Mouse (Mus musculus) kidney, adult 2 months (tissue): ENCODE results near the gene Rai1. TPM values are rescaled to one million over a fixed set of nuclear protein-coding genes. Genes with fewer than 3 reads are reported as not detected.

Experiments
- DNase-seq: peaks from one replicate; pipeline ENCODE4 v3.0.0; 2021
- H3K27ac ChIP-seq: fragments of 200-500 bp; 2 replicates; pipeline ENCODE4 v1.5.1; 2012; ENCODE audit warnings: low read depth, low read length, control low read depth, inconsistent platforms; ENCODE audit not compliant: insufficient read depth
- H3K27me3 ChIP-seq: fragments of 200-500 bp; replicated peaks from 2 replicates; pipeline ENCODE4 v1.6.1; 2012; ENCODE audit warnings: mild to moderate bottlenecking, moderate library complexity, low read length, inconsistent platforms; ENCODE audit not compliant: control insufficient read depth, insufficient read depth
- H3K36me3 ChIP-seq: fragments of 200-500 bp; 2 replicates; pipeline ENCODE4 v1.6.1; 2012; ENCODE audit warnings: mild to moderate bottlenecking, moderate library complexity, low read length, inconsistent platforms; ENCODE audit not compliant: control insufficient read depth, insufficient read depth
- H3K4me1 ChIP-seq: fragments of 200-500 bp; 2 replicates; pipeline ENCODE4 v1.6.1; 2011; ENCODE audit warnings: low read length; ENCODE audit not compliant: control insufficient read depth, insufficient read depth
- H3K4me3 ChIP-seq: fragments of 200-500 bp; 2 replicates; pipeline ENCODE4 v1.5.1; 2011; ENCODE audit warnings: mild to moderate bottlenecking, low read depth, low read length, control low read depth; ENCODE audit not compliant: insufficient read depth
- CTCF ChIP-seq: fragments of 200-500 bp; conservative IDR thresholded peaks from 2 replicates; pipeline ENCODE4 v1.5.1; 2011; ENCODE audit warnings: low read depth, mild to moderate bottlenecking, control low read depth, low read length, moderate library complexity, mixed read lengths; ENCODE audit not compliant: insufficient read depth, insufficient read length
- POLR2A ChIP-seq: fragments of 200-500 bp; IDR thresholded peaks from one replicate; pipeline ENCODE4 v1.6.1; 2011; ENCODE audit warnings: low read depth, low read length, control low read depth
- WGBS: fragments of 180-500 bp; shearing (Covaris S2); methylation state at CpG from one replicate; pipeline ENCODE4 v1.1.7; 2018; 5-methylcytosine and 5-hydroxymethylcytosine counted together
- polyA plus RNA-seq: library from polyadenylated mRNA; depleted of rRNA; stranded (reverse); fragments of >200 nt; gene quantifications from 2 replicates; pipeline ENCODE4 v1.2.3, GENCODE M21; 2012

Rai1 gene
- polyA plus RNA-seq, 1 experiment: 26.1 TPM

DNA sequence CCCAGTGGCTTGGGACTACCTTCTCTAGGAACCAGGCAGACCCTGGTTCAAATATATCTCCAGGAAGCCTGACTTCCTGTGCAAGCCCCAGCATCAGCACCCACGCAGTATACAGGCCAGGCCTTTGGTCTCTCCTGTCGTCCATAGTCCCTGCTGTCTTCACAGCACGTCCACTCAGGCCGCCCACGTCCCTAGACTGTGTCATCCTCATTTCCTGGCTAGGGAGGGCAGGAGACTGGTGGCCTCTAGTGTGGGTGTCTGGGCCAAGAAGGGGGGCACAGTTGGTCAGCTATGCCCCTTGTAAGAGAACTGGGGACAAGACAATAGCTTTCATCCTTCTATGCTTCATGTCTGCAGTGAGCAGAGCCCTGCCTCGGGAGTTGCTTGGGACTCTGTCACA is 87.7 kb downstream of the Rai1 start:
- no peaks in the 10 kb centered on the region for H3K27me3 ChIP-seq
- DNase-seq: no peak
- no peak overlapping the region for H3K4me3 ChIP-seq
- no peak for TF ChIP-seq POLR2A
- no peak for TF ChIP-seq CTCF
- H3K36me3 ChIP-seq: no peaks in the 10 kb centered on the region; the same call in 1 of the 2 replicates
- no peak overlapping the region for H3K27ac ChIP-seq
- no peaks in the 10 kb centered on the region for H3K4me1 ChIP-seq
- WGBS: 59% methylated on average over 6 of the region's 6 CpGs

DNA sequence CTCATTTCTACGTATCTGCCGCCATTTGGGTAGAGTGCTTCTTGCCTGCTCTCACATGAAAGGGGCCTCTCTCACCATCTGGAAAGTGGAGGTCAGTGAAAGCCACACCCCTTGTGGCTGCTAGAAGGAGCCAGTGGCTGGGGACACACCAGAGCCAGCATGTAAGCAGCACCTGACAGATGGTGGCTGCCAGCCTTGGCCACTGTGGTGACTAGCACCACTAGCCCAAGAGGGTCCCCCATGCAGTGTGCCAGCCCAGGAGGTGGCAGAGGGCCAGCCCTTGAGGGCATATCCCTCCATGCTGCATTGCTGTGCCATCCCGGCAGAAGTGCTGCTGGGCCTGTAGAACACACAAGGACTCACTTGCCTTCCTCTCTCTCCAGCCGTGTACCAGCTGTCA is 88.7 kb downstream of the Rai1 start:
- no peaks in the 10 kb centered on the region; the same call in 1 of the 2 replicates for H3K36me3 ChIP-seq
- H3K4me3 ChIP-seq: no peak overlapping the region
- no peak for DNase-seq
- 86% methylated on average over 4 of the region's 4 CpGs for WGBS
- TF ChIP-seq CTCF: no peak
- TF ChIP-seq POLR2A: no peak
- no peaks in the 10 kb centered on the region for H3K4me1 ChIP-seq
- no peaks in the 10 kb centered on the region for H3K27me3 ChIP-seq
- H3K27ac ChIP-seq: no peak overlapping the region

DNA sequence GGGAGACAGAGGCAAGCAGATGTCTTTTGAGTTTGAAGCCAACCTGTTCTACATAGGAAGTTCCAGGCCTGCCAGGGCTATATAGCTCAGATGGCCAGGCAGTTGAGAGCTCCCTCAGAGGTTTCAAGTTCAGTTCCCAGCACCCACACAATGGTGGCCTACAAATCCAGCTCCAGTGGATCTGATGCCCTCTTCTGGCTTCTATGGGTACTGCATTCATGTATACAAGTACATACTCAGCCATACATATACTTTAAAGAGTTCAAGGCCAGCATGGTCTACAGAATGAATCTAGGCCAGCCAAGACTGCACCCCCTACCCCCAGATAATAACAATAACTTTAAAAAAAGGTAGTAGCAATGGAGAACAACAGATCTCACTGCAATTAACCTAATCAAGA is 90.3 kb downstream of the Rai1 start:
- H3K27ac ChIP-seq: no peak overlapping the region
- DNase-seq: peak; percentile 45
- H3K27me3 ChIP-seq: no peaks in the 10 kb centered on the region
- no peaks in the 10 kb centered on the region for H3K4me1 ChIP-seq
- H3K36me3 ChIP-seq: no peaks in the 10 kb centered on the region; the same call in 1 of the 2 replicates
- TF ChIP-seq POLR2A (no peak), CTCF (peak; percentile 49)
- H3K4me3 ChIP-seq: no peak overlapping the region

DNA sequence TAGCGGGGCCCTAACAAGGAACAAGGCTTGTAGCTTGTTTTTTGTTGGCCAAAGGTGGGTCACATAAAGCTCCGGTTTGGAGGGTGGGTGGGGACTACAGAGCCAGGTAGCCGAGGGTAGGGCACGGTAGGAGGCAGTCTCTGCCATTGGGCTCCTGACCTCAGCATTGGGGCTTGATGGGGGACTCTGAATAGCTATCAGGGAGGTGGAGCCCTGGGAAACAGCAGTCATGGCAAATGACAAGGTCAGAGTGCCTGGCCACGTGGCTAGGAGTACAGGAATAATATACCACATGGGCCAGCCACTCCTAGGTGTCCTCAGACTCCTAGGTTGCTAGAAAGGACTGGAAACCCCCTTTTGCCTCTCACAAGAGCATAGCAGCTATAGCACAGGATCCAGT is 91.5 kb downstream of the Rai1 start:
- H3K36me3 ChIP-seq: no peaks in the 10 kb centered on the region; the same call in 1 of the 2 replicates
- 78% methylated on average over 5 of the region's 5 CpGs for WGBS
- no peak overlapping the region for H3K27ac ChIP-seq
- no peaks in the 10 kb centered on the region for H3K27me3 ChIP-seq
- no peaks in the 10 kb centered on the region for H3K4me1 ChIP-seq
- no peak for DNase-seq
- H3K4me3 ChIP-seq: no peak overlapping the region
- TF ChIP-seq POLR2A (no peak), CTCF (no peak)

DNA sequence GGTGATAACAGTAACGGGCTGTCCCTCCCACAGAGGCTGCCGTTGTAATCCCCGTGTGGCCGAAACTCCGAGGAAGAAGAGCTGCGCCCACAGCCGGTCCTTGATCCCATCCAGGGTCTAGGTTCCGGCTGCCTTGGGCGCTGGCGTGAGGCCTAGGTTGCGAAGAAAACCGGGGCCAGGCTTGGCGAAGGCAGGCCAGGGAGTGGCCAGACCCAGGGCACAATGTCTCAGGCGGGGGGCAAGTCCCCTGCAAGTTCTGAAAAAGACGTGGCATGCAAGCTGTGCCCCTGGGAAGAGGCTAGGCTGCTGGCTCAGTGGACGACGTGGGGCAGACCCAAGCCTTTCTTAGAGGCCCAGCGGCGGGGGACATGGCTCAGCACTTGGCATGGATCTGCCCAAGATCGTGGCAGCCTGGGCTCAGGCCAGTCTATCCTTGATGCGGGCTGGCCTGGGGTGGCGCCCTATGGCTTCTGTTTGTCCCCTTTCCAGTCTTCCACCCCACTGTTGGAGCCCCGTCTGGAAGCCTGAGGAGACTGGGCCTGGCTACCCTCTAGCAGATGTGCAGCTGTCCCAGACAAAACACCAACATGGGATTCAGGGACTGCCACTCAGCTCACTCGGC is 93.3 kb downstream of the Rai1 start:
- Histone ChIP-seq H3K4me3 (no peak overlapping the region), H3K27me3 (no peaks in the 10 kb centered on the region), H3K36me3 (no peaks in the 10 kb centered on the region; the same call in 1 of the 2 replicates), H3K4me1 (no peaks in the 10 kb centered on the region), H3K27ac (no peak overlapping the region)
- 76% methylated on average over 24 of the region's 24 CpGs for WGBS
- TF ChIP-seq CTCF: no peak
- TF ChIP-seq POLR2A: no peak
- DNase-seq: no peak

DNA sequence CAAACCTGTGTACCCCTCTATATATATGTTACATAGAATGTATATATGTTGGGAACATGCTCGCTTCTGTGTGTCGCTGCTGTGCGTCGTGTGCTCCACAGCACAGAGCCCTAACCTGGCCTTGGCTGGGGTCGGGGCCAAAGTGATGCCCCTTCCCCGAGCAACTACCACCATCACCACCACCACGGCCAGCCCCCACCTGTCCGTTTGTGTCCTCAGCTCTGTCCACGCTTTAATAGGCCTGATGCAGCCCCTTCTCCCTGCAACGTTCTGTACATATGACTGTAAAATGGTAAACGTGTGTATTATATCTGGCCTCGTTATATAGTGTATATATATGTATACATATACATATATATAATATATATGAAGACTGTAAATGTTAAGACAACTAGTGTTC is 93.8 kb downstream of the Rai1 start:
- TF ChIP-seq POLR2A (no peak), CTCF (no peak)
- 87% methylated on average over 12 of the region's 12 CpGs for WGBS
- H3K27me3 ChIP-seq: no peaks in the 10 kb centered on the region
- H3K4me1 ChIP-seq: no peaks in the 10 kb centered on the region
- no peak overlapping the region for H3K27ac ChIP-seq
- no peak overlapping the region for H3K4me3 ChIP-seq
- no peak for DNase-seq
- no peaks in the 10 kb centered on the region; the same call in 1 of the 2 replicates for H3K36me3 ChIP-seq

DNA sequence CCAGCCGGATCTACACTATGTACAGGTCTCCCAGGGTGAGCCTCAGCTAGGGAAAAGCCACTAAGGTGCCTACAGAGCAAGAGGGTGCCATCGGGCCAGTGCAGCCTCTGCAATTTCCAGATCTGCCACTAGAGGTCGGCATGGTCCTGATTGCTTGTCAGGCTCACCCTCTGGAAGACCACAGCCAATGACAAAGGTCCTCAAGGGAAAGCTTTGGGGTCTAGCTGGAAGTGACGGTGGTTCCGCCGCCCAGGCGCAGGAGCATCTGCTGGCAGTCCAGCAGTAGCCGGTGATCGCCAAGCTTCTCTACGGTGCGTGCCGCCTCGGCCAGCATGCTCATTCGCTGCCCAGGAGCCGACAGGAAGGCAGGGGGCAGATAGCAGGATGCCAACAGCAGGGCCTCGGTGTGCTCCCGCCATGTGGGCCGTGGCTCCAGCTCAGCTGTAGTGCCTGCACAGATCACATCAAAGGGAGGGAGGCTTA is 94.9 kb downstream of the Rai1 start:
- Histone ChIP-seq H3K36me3 (no peaks in the 10 kb centered on the region; the same call in 1 of the 2 replicates), H3K27me3 (no peaks in the 10 kb centered on the region), H3K4me3 (no peak overlapping the region), H3K27ac (no peak overlapping the region), H3K4me1 (no peaks in the 10 kb centered on the region)
- TF ChIP-seq POLR2A (no peak), CTCF (peak; percentile 90)
- WGBS: 17% methylated on average over 18 of the region's 18 CpGs
- peak; percentile 93 for DNase-seq
